Mouse (Mus musculus): Measurements from ENCODE around the gene Fbxo41. TPM values are rescaled to one million over a fixed set of nuclear protein-coding genes. Genes with fewer than 3 reads are reported as not detected.
A peak's percentile ranks its signal among the peaks of the same experiment; 100 is the strongest.
"Not testable (repeated sequence)": the region's sequence is repeated elsewhere in the genome, so short reads cannot be mapped to it uniquely, and the experiment has no call there.

Fbxo41 gene
- polyA plus RNA-seq, 1 experiment from 2014 or later: 10.0 TPM

DNA sequence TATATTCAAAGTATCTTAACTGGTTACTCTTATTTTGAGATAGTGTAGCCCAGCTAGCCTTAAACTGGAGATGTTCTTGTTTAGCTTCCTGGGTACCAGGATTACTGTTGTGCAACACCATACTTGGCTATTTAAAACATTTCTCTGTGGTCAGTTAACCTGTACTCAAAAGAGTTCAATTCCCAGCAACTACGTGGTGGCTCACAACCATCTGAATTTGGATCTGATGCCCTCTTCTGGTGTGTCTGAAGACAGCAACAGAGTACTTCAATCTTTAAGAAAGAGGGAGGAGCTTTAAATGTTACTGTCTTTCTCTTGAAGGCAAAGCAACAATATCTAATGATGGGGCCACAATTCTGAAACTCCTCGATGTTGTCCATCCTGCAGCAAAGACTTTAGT lies 43.2 kb downstream of the Fbxo41 start:
- 98% methylated on average over 2 of the region's 2 CpGs for WGBS
- H3K27ac ChIP-seq (ENCODE audit: low read depth, low read length): no peak overlapping the region
- H3K4me1 ChIP-seq (ENCODE audit: control insufficient read depth, insufficient read depth, low read length): peaks cover 19% of the 10 kb centered on the region
- peaks cover 50% of the 10 kb centered on the region for H3K36me3 ChIP-seq (ENCODE audit: control insufficient read depth, insufficient read depth, low read length)
- no peaks in the 10 kb centered on the region for H3K27me3 ChIP-seq (ENCODE audit: control insufficient read depth, insufficient read depth, low read length)
- no peak overlapping the region for H3K4me2 ChIP-seq (ENCODE audit: low read depth, low read length)
- H3K9me3 ChIP-seq (ENCODE audit: control insufficient read depth, low read length): no peaks in the 10 kb centered on the region
- no peak overlapping the region for H3K9ac ChIP-seq (replicated peaks; ENCODE audit: low read depth, low read length)
- no peak overlapping the region for H3K4me3 ChIP-seq (ENCODE audit: low read depth, low read length)
- no peak for ATAC-seq (ENCODE audit: low read depth)

DNA sequence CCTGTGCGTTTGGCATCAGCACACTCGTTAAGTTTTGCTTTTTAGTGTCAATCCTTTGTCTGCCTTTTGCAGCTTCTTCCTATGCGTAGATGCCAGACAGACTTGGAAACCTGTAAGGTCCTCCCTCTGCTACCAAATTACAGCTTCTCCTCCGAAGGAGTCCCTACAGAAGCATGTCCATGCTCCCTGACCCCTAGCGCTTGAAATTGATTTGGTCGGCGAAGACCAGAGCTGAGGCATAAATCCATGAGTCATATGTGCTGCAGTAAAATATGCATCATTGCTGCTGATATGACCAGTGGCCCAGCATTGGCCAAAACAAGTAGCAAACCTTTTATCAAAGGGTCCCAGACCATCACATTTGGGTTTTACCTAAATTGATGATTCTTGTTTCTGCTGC lies 50.0 kb downstream of the Fbxo41 start:
- 10% methylated on average over 7 of the region's 7 CpGs for WGBS
- Histone ChIP-seq H3K27ac (ENCODE audit: low read depth, low read length) (peak overlapping the region; percentile 88), H3K9me3 (ENCODE audit: control insufficient read depth, low read length) (no peaks in the 10 kb centered on the region), H3K4me2 (ENCODE audit: low read depth, low read length) (peak overlapping the region; percentile 73), H3K27me3 (ENCODE audit: control insufficient read depth, insufficient read depth, low read length) (no peaks in the 10 kb centered on the region), H3K4me1 (ENCODE audit: control insufficient read depth, insufficient read depth, low read length) (peaks cover 37% of the 10 kb centered on the region), H3K36me3 (ENCODE audit: control insufficient read depth, insufficient read depth, low read length) (no peaks in the 10 kb centered on the region), H3K9ac (replicated peaks; ENCODE audit: low read depth, low read length) (peak overlapping the region; percentile 86), H3K4me3 (ENCODE audit: low read depth, low read length) (peak overlapping the region; percentile 78)
- no peak for ATAC-seq (ENCODE audit: low read depth)

DNA sequence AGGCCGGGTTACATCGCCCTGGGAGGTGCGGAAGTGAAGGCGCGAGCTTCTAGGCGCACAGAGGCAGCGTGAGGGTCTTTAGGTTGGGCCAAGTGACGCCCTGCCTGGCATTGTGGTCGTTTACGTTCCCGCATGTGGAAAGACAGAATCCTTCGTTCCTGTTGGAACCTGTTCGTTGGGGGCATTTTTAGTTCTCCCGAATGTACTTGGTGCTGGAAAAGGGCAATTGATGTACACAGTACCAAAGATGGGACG lies 50.5 kb downstream of the Fbxo41 start:
- Histone ChIP-seq H3K27me3 (ENCODE audit: control insufficient read depth, insufficient read depth, low read length) (no peaks in the 10 kb centered on the region), H3K4me2 (ENCODE audit: low read depth, low read length) (peak overlapping the region; percentile 73), H3K4me1 (ENCODE audit: control insufficient read depth, insufficient read depth, low read length) (peaks cover 37% of the 10 kb centered on the region), H3K4me3 (ENCODE audit: low read depth, low read length) (peak overlapping the region; percentile 78), H3K27ac (ENCODE audit: low read depth, low read length) (peak overlapping the region; percentile 88), H3K36me3 (ENCODE audit: control insufficient read depth, insufficient read depth, low read length) (no peaks in the 10 kb centered on the region), H3K9ac (replicated peaks; ENCODE audit: low read depth, low read length) (peak overlapping the region; percentile 86), H3K9me3 (ENCODE audit: control insufficient read depth, low read length) (no peaks in the 10 kb centered on the region)
- peak; percentile 12; the same call in 1 of the 2 replicates for ATAC-seq (ENCODE audit: low read depth)
- under 1% methylated on average over 15 of the region's 15 CpGs for WGBS

DNA sequence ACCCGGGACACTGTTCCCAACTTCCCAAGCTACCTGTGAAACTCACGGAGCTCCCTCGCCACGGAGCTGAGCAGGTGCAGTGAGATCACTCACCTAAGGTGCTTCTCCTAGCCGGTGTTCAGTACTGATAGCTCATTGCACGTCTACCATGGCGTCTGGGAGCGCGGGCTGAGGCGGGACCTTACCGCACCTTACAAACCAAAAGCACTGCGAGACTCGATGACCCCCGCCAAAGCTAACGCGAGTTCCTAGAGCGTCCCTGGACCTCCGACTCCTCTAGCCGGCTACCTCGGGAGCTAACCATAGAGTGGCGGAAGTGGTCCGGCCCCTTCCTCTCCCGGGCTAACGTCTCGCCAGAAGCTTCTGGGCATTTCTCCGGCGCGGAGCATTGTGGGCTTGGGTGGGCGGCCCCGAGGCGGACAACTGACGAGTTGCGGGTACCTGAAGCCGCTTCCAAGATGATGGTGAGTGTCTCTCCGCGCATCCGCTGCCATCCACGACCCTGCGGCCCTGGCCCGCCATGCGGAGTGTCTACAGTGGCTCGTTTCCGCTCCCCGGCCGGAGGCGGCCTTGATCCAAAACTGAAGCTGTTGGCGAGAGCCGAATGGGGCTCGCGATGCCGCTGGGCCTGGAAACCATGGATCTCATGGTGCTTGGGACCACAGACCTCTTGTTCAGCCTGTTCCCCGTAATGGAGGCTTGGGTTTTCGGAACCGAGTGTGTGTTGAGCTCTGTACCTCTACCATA lies 51.0 kb downstream of the Fbxo41 start, which contains the start of gene Pradc1:
Gene Pradc1, minus strand, starts transcription at position 307 of the 747 bp plus-strand sequence.
- peak within 1 kb of the TSS; percentile 78 for H3K4me3 ChIP-seq (ENCODE audit: low read depth, low read length)
- peak; percentile 93 for ATAC-seq (ENCODE audit: low read depth)
- no peaks in the 10 kb centered on the region for H3K9me3 ChIP-seq (ENCODE audit: control insufficient read depth, low read length)
- H3K36me3 ChIP-seq (ENCODE audit: control insufficient read depth, insufficient read depth, low read length): no peaks in the 10 kb centered on the region
- WGBS: under 1% methylated on average over 54 of the region's 54 CpGs
- H3K4me2 ChIP-seq (ENCODE audit: low read depth, low read length): peak within 1 kb of the TSS; percentile 73
- no peaks in the 10 kb centered on the region for H3K27me3 ChIP-seq (ENCODE audit: control insufficient read depth, insufficient read depth, low read length)
- H3K4me1 ChIP-seq (ENCODE audit: control insufficient read depth, insufficient read depth, low read length): peaks cover 37% of the 10 kb centered on the region
- peak within 1 kb of the TSS; percentile 86 for H3K9ac ChIP-seq (replicated peaks; ENCODE audit: low read depth, low read length)
- H3K27ac ChIP-seq (ENCODE audit: low read depth, low read length): peak within 1 kb of the TSS; percentile 88

DNA sequence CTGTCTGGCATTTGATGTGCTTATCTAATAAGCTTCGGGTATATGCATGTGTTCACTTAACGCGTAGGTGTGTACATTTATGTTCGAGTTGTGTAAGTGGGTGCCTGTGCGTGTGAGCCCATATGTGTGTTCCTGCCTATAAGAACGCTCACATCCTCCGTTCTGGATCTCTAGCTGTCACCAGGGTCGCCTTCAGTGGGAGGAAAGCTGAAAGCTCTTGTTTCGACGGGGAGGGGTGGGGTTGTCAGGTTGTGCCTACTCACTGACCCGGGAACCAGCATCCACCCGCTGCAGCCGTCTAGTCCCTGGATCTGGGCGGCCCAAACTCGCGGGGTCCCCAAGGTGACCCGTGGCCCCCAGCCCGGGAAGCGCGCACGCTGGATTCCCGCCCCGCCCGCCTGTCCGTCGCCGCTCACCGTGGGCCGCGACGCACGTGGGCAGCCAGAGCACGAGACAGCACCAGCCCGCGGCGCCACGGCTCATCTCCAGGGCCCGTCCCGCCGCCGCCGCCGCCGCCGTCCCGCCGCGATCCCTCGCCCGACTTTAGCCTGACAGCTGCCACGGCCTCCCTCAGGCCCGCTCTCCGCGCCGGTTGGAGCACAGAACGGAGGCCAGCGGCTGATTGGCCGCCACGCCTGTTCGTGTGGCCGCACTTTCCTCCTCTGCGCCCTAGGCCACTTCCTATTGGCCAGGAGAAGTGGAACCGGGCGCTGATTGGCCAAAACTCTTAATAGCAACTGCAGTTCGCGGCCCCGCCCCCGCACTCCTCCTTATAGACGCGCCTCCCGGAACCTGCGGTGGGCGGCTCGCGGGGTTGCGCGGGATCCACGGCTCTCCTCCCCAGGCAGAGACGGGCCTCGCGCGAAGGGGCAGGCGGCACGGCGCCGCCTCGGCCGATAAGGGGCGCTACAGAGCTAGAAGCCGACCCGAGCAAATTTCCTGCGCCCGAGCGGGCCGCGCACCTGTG lies 51.8 kb downstream of the Fbxo41 start, which contains the start of gene Cct7:
Gene Cct7, plus strand, starts transcription at position 818 of the 967 bp plus-strand sequence.
- no peaks in the 10 kb centered on the region for H3K9me3 ChIP-seq (ENCODE audit: control insufficient read depth, low read length)
- H3K4me2 ChIP-seq (ENCODE audit: low read depth, low read length): peak within 1 kb of the TSS; percentile 73
- peak within 1 kb of the TSS; percentile 88 for H3K27ac ChIP-seq (ENCODE audit: low read depth, low read length)
- peaks cover 30% of the 10 kb centered on the region for H3K4me1 ChIP-seq (ENCODE audit: control insufficient read depth, insufficient read depth, low read length)
- H3K36me3 ChIP-seq (ENCODE audit: control insufficient read depth, insufficient read depth, low read length): no peaks in the 10 kb centered on the region
- 4% methylated on average over 87 of the region's 96 CpGs for WGBS
- H3K27me3 ChIP-seq (ENCODE audit: control insufficient read depth, insufficient read depth, low read length): no peaks in the 10 kb centered on the region
- peak within 1 kb of the TSS; percentile 86 for H3K9ac ChIP-seq (replicated peaks; ENCODE audit: low read depth, low read length)
- H3K4me3 ChIP-seq (ENCODE audit: low read depth, low read length): peak within 1 kb of the TSS; percentile 78
- peak; percentile 94 for ATAC-seq (ENCODE audit: low read depth)

DNA sequence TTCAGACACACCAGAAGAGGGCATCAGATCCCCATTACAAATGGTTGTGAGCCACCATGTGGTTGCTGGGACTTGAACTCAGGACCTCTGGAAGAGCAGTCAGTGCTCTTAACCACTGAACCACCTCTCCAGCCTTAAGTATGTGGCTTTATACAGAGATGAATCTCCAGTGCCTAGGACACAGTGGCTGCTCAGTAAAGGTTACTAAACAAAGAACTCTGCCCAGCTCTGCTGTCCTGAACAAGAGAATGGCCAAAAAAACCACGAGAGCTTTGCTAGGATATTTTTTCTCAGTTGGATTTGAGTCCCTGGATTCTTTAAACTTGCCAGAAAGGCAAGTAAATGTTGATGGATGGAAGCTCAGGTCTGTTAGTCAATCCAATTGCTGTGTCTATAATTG lies 52.7 kb downstream of the Fbxo41 start:
- H3K27ac ChIP-seq (ENCODE audit: low read depth, low read length); H3K27me3 ChIP-seq (ENCODE audit: control insufficient read depth, insufficient read depth, low read length); ATAC-seq (ENCODE audit: low read depth); H3K9ac ChIP-seq (replicated peaks; ENCODE audit: low read depth, low read length); H3K36me3 ChIP-seq (ENCODE audit: control insufficient read depth, insufficient read depth, low read length); H3K9me3 ChIP-seq (ENCODE audit: control insufficient read depth, low read length): not testable (repeated sequence)
- peak overlapping the region; percentile 73; the same call in 1 of the 2 replicates for H3K4me2 ChIP-seq (ENCODE audit: low read depth, low read length)
- 77% methylated on average over 1 of the region's 1 CpGs for WGBS
- H3K4me3 ChIP-seq (ENCODE audit: low read depth, low read length): peak overlapping the region; percentile 78; the same call in 1 of the 2 replicates
- H3K4me1 ChIP-seq (ENCODE audit: control insufficient read depth, insufficient read depth, low read length): peaks cover 24% of the 10 kb centered on the region

DNA sequence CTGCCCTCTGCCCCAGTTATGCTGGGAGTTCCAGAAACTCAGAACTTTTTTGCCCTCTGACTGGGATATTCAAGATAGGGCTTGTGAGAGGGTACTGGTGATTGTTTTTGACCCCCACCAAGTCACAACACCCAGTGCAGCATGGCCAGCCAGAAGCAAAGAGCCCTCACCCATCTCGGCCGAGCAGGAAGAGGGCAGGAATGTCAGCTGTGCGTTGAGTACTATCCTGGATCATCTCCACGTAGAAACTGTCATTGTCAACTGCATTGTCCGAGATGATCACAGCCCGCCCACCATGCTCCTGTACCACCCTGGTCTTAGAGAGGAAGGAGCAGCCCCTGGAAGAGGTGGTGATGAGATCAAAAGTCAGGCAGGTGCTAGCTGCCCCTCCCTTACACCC lies 55.4 kb downstream of the Fbxo41 start:
- Histone ChIP-seq H3K27me3 (ENCODE audit: control insufficient read depth, insufficient read depth, low read length) (no peaks in the 10 kb centered on the region), H3K36me3 (ENCODE audit: control insufficient read depth, insufficient read depth, low read length) (peaks cover 8% of the 10 kb centered on the region; the same call in 1 of the 2 replicates), H3K9ac (replicated peaks; ENCODE audit: low read depth, low read length) (no peak overlapping the region), H3K27ac (ENCODE audit: low read depth, low read length) (no peak overlapping the region), H3K9me3 (ENCODE audit: control insufficient read depth, low read length) (no peaks in the 10 kb centered on the region), H3K4me2 (ENCODE audit: low read depth, low read length) (no peak overlapping the region), H3K4me3 (ENCODE audit: low read depth, low read length) (no peak overlapping the region), H3K4me1 (ENCODE audit: control insufficient read depth, insufficient read depth, low read length) (0 out of 2 replicates have a peak, but pooled peaks cover 3% of the 10 kb centered on the region)
- ATAC-seq (ENCODE audit: low read depth): no peak
- 90% methylated on average over 6 of the region's 6 CpGs for WGBS

DNA sequence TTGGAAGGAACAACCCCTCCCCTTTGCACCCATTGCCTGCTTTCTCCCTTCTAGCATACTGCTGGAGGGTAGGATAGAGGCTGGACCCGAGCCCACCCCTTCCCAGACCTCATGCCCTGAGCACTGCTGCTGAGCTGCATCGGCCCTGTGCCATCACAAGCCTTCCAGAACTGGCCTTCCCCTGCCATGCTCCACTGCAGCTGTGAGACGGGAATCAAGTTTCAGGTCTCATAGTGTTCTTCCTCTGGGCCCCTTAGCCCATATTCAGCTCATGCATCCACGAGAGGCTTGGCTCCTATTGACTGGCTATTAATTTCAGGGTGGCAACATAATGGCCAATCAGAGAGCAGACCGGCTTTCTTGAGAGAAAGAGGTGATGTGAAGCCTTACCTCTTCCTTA lies 57.5 kb downstream of the Fbxo41 start:
- Histone ChIP-seq H3K4me1 (ENCODE audit: control insufficient read depth, insufficient read depth, low read length) (no peaks in the 10 kb centered on the region), H3K27ac (ENCODE audit: low read depth, low read length) (no peak overlapping the region), H3K36me3 (ENCODE audit: control insufficient read depth, insufficient read depth, low read length) (peaks cover 18% of the 10 kb centered on the region), H3K4me3 (ENCODE audit: low read depth, low read length) (no peak overlapping the region), H3K9me3 (ENCODE audit: control insufficient read depth, low read length) (no peaks in the 10 kb centered on the region), H3K4me2 (ENCODE audit: low read depth, low read length) (no peak overlapping the region), H3K27me3 (ENCODE audit: control insufficient read depth, insufficient read depth, low read length) (no peaks in the 10 kb centered on the region), H3K9ac (replicated peaks; ENCODE audit: low read depth, low read length) (no peak overlapping the region)
- whole genome bisulfite sequencing: 85% methylated on average over 5 of the region's 5 CpGs
- no peak for ATAC-seq (ENCODE audit: low read depth)

Data from neural tube, embryonic 14.5 days (tissue).